Mouse (Mus musculus) liver, embryonic 18 days (tissue): ENCODE data around the gene Cfap126. TPM values are rescaled to one million over a fixed set of nuclear protein-coding genes. Genes with fewer than 3 reads are reported as not detected.

Source experiments
- polyA plus RNA-seq: library from polyadenylated mRNA; depleted of rRNA; stranded (reverse); fragments of >200 nt; gene quantifications from 2 replicates; pipeline ENCODE4 v1.2.3, GENCODE M21; 2012; rRNA removed

Cfap126 gene
- 2.9 and 3.3 TPM in 2 replicates for polyA plus RNA-seq

GRCm38 (mm10) chr1:171113873-171114299 lies at the start of gene Cfap126:
Cfap126 (plus strand) TSS chr1:171113918.

GRCm38 (mm10) chr1:171064491-171065242 lies 49.1 kb upstream of the Cfap126 start, which contains the start of gene Fcgr3:
Fcgr3 (minus strand) TSS chr1:171064935.

GRCm38 (mm10) chr1:171149974-171150760 lies 36.4 kb downstream of the Cfap126 start, which contains the start of the genes Sdhc and Mpz:
Sdhc (minus strand) TSS chr1:171150603.
Mpz (plus strand) TSS chr1:171150711.

Other genes with a start within 250 kb of the Cfap126 start
- gene Atf6, start 246.1 kb upstream of the Cfap126 start, polyA plus RNA-seq: 6.3 and 7.2 TPM in 2 replicates
- 0.32 and 0.48 TPM in 2 replicates for gene Gm26620, start 228.9 kb upstream of the Cfap126 start, polyA plus RNA-seq
- 20.3 and 21.7 TPM in 2 replicates for gene Dusp12, start 228.4 kb upstream of the Cfap126 start, polyA plus RNA-seq
- 0.16 and 0.21 TPM in 2 replicates for gene Fcrlb, start 201.0 kb upstream of the Cfap126 start, polyA plus RNA-seq
- gene Fcrla, start 186.3 kb upstream of the Cfap126 start, polyA plus RNA-seq: 5.1 and 8.6 TPM in 2 replicates
- 15.1 and 16.6 TPM in 2 replicates for gene Fcgr2b, start 137.4 kb upstream of the Cfap126 start, polyA plus RNA-seq
- gene Fcgr4, start 95.0 kb upstream of the Cfap126 start, polyA plus RNA-seq: 14.2 and 16.1 TPM in 2 replicates
- gene Fcgr3, start 49.0 kb upstream of the Cfap126 start, polyA plus RNA-seq: 39.4 and 40.8 TPM in 2 replicates
- gene Sdhc, start 36.7 kb downstream of the Cfap126 start, polyA plus RNA-seq: 184 and 192 TPM in 2 replicates
- 0.12 and 0.14 TPM in 2 replicates for gene Mpz, start 36.8 kb downstream of the Cfap126 start, polyA plus RNA-seq
- 6.4 and 7.7 TPM in 2 replicates for gene Pcp4l1, start 82.3 kb downstream of the Cfap126 start, polyA plus RNA-seq
- 22.1 and 22.4 TPM in 2 replicates for gene Nr1i3, start 100.1 kb downstream of the Cfap126 start, polyA plus RNA-seq
- 8.5 and 9.6 TPM in 2 replicates for gene Tomm40l, start 108.6 kb downstream of the Cfap126 start, polyA plus RNA-seq
- gene Apoa2, start 111.1 kb downstream of the Cfap126 start, polyA plus RNA-seq: 8,837 and 9,746 TPM in 2 replicates
- gene Fcer1g, start 120.4 kb downstream of the Cfap126 start, polyA plus RNA-seq: 137 and 142 TPM in 2 replicates
- gene Adamts4, start 136.5 kb downstream of the Cfap126 start, polyA plus RNA-seq: 0.38 and 0.57 TPM in 2 replicates
- gene Ndufs2, start 137.5 kb downstream of the Cfap126 start, polyA plus RNA-seq: 88.9 and 92.7 TPM in 2 replicates
- gene B4galt3, start 156.4 kb downstream of the Cfap126 start, polyA plus RNA-seq: 16.3 and 19.1 TPM in 2 replicates
- 93.0 and 104 TPM in 2 replicates for gene Ppox, start 167.3 kb downstream of the Cfap126 start, polyA plus RNA-seq
- 16.0 and 16.9 TPM in 2 replicates for gene Usp21, start 174.1 kb downstream of the Cfap126 start, polyA plus RNA-seq
- 23.6 and 24.6 TPM in 2 replicates for gene Ufc1, start 181.1 kb downstream of the Cfap126 start, polyA plus RNA-seq
- 20.5 and 20.8 TPM in 2 replicates for gene Dedd, start 215.2 kb downstream of the Cfap126 start, polyA plus RNA-seq
- gene Nit1, start 231.7 kb downstream of the Cfap126 start, polyA plus RNA-seq: 59.7 and 61.3 TPM in 2 replicates
- 28.2 and 36.2 TPM in 2 replicates for gene Pfdn2, start 231.8 kb downstream of the Cfap126 start, polyA plus RNA-seq
- gene Klhdc9, start 246.9 kb downstream of the Cfap126 start, polyA plus RNA-seq: 0.13 and 0.22 TPM in 2 replicates